Mouse (Mus musculus) gonadal fat pad, adult 2 months (tissue): ENCODE data around the gene Plcb1. TPM values are rescaled to one million over a fixed set of nuclear protein-coding genes. Genes with fewer than 3 reads are reported as not detected.

ENCODE experiments used
- DNase-seq: peaks from one replicate; pipeline ENCODE4 v3.0.0-alpha.2; 2012; ENCODE audit warnings: low read depth
- polyA plus RNA-seq: library from polyadenylated mRNA; depleted of rRNA; stranded (reverse); fragments of >200 nt; gene quantifications from 2 replicates; pipeline ENCODE4 v1.2.3, GENCODE M21; 2012

Plcb1 gene
- polyA plus RNA-seq, 1 experiment, result 3.6 TPM

- no peak for DNase-seq
These were observed 281.6 kb downstream of the Plcb1 start for GRCm38 (mm10) chr2:135067419-135067818.

DNA sequence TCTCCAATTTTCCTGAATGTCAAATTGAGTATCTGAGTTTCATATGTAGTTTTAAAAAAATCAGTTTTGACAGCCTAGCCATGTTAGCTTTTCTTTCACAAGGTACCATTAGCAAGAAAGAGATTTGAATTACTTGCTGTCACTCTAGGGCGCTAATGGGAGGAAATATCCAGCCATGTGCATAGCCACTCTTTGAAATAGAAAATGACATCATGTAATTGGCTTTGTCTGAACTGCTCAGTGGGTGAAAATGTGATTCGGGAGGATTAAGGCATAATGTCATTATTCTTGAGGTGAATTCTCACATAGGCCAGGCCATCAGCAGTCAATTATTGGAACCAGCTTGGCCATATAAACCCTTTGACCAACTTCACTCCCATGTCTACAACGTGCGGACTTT, 285.5 kb downstream of the Plcb1 start:
- DNase-seq, result no peak

- no peak for DNase-seq
These were observed 286.6 kb downstream of the Plcb1 start for GRCm38 (mm10) chr2:135072503-135072902.

DNA sequence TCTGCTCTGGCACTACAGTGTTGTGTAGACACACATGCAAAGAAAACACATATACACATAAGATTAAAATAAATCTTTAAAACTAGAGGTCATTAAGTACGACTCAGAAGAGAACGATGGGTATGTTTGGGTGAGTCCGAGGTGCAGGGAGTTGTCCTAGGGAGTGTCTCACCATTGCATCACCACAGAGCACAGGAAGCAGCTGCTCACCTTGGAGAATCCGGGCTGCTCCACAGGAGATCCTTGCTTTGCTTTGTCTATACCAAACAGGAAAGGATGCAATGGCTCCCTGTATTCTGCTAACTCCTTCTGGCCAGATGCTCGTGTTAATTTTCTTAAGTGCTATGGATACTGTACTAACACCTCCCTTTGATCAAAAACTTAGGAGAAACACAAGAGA, 287.1 kb downstream of the Plcb1 start:
- no peak for DNase-seq

DNA sequence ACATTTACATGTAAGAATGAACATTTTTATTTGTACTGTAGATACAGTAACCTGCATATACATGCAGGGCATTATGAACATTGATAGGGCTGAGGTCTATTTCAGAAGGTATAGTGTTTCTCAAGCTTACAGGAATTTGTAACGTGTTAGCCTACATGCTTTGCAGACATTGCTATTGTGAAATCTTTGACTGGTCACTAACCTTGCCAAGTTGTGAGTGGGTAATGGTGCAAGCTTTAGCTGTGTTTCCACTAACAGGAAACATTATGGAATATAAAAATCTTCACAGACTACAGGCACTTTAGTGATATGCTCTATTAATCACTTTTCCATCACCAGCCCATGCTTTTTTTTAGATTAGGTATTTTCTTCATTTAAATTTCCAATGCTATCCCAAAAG, 289.5 kb downstream of the Plcb1 start:
- no peak for DNase-seq

GRCm38 (mm10) chr2:135092588-135093162, 306.8 kb downstream of the Plcb1 start:
- no peak for DNase-seq

GRCm38 (mm10) chr2:135101292-135101691, 315.4 kb downstream of the Plcb1 start:
- DNase-seq, result no peak

DNA sequence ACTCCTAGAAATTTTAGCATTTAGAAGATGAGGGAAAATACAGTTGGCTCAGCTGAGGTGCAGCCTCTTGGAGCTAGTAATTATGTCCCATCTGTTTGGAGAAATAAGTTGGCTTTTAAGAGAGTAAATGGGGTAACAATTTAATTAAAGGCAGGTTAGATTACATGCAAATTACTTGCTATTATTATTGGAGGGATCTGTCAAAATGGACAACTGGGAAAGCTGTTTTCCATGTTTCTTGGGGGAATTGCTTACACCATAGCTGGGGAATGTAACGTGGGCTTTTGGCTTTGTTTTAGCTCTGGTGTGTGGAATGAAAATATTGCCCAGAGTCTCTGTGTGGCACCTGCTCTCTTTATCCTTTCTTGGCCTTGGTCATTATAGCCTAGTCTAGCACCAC, 316.1 kb downstream of the Plcb1 start:
- DNase-seq, result no peak

DNA sequence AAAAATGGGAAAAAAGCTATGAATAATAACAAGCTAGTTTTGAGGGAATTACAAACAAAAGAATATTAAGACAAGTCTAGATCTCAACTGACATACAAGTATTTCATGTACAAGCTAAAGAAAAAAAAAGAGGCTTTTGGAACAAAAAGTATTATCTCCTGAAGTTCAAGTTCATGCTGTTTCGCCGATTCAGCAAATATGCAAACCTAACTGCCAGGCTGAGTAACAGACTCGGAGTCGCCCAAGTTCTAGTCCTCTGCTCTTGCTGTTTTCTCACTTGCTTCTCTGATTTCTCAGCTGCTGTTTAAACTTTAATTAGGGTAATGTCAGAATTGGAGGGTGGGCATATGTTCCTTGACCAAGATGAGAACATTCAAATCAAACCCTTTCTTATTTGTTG, 320.8 kb downstream of the Plcb1 start:
- no peak for DNase-seq

DNA sequence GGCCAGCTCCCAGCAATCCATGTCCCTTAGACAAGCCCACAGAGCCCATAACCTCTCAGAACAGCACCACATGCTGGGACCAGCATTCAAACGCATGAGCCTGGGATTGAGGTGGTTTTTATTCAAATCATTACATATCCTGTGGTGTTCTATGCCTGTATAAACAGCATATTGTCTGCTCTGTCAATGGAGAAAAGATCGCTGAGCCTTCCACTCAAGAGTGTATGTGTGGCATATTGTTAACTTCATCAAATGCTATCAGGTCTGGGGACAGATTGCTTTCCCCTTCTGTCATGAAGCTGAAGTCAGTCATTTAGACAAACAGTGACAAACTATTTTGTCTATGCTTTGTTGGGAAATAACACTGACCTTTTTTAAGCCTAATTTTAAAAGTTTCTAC, 322.7 kb downstream of the Plcb1 start:
- DNase-seq, result no peak

- no peak for DNase-seq
These were observed 328.7 kb downstream of the Plcb1 start for GRCm38 (mm10) chr2:135114501-135115128.

GRCm38 (mm10) chr2:135123057-135123456, 337.2 kb downstream of the Plcb1 start:
- DNase-seq, result no peak

GRCm38 (mm10) chr2:135123695-135124343, 338.0 kb downstream of the Plcb1 start:
- no peak for DNase-seq

GRCm38 (mm10) chr2:135140576-135140975, 354.7 kb downstream of the Plcb1 start:
- DNase-seq, result no peak

DNA sequence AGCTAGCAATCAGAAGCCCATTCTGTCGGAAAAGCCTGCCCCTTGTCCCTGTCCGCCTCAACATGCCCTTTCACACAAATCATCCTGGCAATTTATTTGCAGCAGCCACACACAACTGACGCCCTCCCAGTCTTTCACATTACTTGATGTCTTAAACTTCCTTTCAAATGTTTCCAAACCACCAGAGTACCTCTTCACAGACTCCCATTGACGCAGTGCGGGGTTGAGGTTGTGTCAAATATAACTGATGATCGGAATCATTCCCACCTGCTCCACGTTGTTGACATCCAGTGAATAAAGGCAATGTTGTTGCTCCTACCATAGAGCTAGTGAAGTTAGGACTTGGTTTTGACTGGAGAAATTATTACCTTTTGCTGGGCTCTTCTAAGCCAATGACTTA, 366.4 kb downstream of the Plcb1 start:
- DNase-seq, result no peak

GRCm38 (mm10) chr2:135153248-135153647, 367.4 kb downstream of the Plcb1 start:
- DNase-seq, result no peak

DNA sequence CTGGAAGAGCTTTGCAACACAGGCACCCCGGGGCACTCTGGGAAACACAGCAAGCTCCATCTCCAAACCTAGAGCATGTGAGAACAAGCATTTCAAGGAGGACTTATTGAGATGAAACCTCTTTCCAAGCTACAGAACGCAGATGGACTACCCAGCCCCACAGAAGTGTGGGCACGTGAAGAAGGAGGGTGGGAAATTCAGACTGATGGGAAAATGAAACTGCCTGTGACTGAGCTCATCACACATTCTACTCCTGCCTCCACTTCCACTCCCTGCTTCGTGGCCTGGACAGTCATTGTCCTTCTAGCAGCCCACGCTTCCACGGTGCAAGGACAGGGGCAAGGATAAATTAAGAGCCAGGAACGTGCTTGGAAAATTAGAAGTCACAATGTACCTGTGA, 370.2 kb downstream of the Plcb1 start:
- DNase-seq, result no peak

GRCm38 (mm10) chr2:135157961-135158360, 372.1 kb downstream of the Plcb1 start:
- no peak for DNase-seq

- DNase-seq, result no peak
These were observed 375.8 kb downstream of the Plcb1 start for GRCm38 (mm10) chr2:135161673-135162072.

- DNase-seq, result no peak
These were observed 379.6 kb downstream of the Plcb1 start for GRCm38 (mm10) chr2:135165512-135165911.

DNA sequence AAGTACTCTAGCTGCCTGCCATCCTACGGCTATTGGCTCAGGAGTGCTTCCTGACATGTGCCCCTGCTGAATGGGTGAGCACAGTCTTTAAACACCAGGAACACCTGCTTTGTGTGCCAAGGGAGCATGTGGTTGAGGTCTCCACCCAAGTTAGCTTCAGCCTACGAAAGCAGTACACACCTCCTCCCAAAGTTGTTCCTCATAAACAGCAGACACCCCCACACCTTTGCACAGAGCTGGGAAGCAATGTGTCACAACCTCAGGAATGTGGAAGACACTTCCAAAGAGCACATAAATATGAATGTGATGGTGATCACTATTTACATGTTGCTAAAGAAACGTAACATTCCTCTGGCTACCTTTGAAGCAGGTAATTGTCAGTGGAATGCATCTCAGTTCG, 389.7 kb downstream of the Plcb1 start:
- DNase-seq, result no peak

DNA sequence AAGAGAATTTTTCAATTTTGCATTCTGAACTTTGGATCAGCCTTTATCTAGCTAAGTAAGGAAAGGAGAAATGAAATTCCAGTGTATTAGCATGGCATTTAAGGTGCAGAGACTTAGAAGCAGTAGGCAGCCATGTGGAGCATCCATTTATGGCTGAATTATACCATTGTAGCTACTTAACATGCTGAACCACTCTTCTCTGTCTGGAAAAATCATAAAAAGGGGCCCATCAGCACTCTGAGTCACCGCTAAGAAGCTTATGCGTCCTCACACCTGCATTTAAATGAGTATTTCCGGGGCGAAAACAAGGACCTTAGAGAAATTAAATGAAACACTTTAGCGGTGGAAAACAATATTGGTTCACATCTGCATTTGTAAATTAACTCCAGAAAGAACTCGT, 401.8 kb downstream of the Plcb1 start:
- no peak for DNase-seq

DNA sequence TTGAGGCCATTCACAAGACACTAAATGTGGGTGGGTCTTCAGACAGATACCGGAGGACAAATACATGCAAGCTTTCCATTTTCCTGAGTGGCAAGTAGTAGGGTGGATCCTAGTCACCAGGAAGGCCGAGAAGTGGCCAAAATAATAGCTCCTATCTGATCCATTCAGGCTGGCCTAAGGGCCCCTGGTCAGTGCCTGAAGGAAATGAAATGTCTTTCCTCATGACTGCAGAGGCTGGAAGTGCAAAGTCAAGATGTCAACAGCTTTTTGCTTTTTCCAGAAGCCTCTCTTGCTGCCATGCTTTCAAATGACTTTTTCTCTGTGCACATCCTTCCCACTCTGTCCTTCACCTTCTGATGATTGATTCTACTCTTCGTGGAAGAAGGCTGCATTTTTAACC, 415.0 kb downstream of the Plcb1 start:
- no peak for DNase-seq

- DNase-seq, result no peak
These were observed 416.5 kb downstream of the Plcb1 start for GRCm38 (mm10) chr2:135202390-135202789.
